Mouse (Mus musculus): Measurements from ENCODE around the gene Ascl3. TPM values are rescaled to one million over a fixed set of nuclear protein-coding genes. Genes with fewer than 3 reads are reported as not detected.

The Ascl3 gene
- polyA plus RNA-seq, 2 experiments from 2014 or later, result not detected

GRCm38 (mm10) chr7:109708961-109709382, 22.6 kb downstream of the Ascl3 start:
- no peak for ATAC-seq

DNA sequence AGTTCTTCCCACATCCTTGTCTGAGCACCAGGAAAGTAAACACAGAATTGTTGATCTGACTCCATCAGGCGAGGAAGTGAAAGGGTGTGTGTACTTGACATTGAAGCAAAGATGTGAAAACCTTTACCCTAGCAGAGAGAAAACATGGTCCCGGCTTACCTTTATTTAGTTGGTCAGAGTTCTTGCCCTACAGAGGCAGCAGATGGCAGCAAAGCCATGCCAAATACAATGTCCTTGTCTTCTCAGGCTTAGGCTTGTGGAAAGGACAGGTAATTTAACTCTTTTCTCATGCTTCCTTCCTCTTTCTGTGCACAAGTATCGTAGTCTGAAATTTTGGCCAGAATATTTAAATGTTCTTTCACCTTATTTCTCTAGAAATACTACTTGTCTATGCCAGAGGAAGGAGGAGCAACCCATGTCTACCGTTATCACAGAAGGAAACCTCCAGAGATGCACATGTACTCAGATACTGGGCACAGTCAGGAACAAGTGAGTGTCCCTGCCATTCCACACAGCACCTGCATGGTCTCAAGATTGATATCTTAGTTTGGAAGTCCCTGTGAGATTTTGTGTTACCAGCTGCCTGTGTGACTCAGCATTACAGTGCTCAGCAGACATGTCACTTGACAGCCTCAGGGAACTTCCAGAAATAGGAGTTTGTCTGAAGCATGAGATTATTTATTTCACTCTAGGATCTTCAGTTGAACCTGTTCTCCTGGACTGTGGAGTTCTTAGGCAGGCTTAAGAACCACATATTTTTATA, 24.3 kb downstream of the Ascl3 start:
- peak; percentile 55 for ATAC-seq

GRCm38 (mm10) chr7:109704461-109704860, 27.1 kb downstream of the Ascl3 start:
- no peak for ATAC-seq

DNA sequence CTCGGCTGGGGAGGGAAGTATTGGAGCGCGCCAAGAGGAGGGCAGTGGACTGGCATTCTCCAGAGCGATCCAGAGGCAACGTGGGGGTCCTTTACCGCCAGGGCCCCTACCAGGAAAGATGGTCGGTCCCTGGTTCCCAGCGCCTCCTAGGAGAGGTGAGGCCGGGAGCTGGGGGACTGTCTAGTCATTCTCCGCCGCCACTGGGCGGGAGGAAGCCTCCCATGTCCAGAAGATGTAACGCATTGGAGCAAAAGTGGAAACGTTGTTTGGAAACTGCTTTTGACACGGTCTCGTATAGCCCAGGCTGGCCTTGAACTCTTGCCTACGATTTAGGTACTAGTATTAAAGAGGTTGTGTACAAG, 27.5 kb downstream of the Ascl3 start:
- no peak for ATAC-seq

DNA sequence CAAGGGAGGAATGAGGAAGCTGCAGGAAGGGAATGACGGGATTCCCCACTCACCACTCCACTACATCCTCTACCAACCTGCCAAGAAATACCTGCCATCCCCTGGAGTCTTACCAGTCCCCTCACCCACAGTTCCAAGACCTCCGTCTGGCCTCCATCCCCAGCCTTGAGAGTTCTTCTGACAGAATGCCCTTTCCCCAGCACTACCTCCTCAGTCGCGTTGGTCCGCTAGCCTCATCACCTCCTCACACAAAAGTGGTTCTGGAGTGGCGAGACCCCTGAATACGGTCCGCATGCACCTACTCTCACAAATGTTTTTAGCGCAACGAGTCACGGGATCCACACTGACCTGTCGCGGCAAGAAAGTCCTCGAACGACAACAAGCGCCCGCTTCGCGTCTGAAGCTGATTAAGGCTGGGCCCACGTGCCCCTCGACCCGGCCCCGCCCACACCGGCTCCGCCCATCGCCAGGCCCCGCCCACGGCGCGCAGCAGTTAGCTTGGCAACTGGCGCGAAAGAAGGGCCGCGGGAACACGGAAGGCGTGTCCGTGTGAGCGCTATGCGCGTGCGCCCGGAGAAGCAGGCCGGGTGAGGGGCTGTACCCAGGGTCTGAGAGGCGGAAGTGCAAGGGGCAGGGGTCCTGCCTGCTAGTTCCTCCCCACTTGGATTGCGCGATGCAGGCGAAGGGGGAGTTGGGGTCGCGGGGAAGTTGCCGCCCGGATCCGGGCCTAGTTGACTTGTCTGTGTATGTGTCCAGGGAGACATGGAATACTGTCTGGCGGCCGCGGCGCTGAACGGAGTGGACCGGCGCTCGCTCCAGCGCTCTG, 28.1 kb downstream of the Ascl3 start, which contains the start of the genes St5 and Akip1:
St5 (minus strand) TSS at position 416 of the 826 bp plus-strand sequence.
Akip1 (plus strand) TSS at position 501 of the 826 bp plus-strand sequence.
- peak; percentile 93 for ATAC-seq

GRCm38 (mm10) chr7:109702721-109703120, 28.8 kb downstream of the Ascl3 start:
- ATAC-seq, result no peak

GRCm38 (mm10) chr7:109700213-109700612, 31.3 kb downstream of the Ascl3 start:
- no peak for ATAC-seq

DNA sequence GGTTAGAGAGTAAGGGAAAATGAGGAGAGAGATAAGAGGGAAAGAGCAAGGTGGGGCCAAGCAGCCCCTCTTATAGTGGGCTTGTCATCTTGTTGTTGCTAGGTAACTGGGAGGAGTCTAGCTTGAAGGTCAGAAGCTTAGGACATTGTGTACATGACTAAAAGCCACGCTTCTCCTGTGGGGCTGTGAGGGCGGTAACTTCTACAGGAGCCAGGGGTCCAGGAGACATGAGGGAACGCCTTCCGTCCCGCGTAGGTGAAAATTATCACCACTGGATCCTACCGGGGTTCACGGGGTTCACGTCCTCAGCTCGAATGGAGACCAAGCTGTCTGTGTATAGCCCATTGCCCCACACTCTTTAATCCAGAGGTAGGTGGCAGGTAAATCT, 36.2 kb downstream of the Ascl3 start:
- ATAC-seq, result no peak

- ATAC-seq, result no peak
Measured at GRCm38 (mm10) chr7:109694576-109695338, 36.8 kb downstream of the Ascl3 start.

- no peak for ATAC-seq
Measured at GRCm38 (mm10) chr7:109690961-109691360, 40.6 kb downstream of the Ascl3 start.

- ATAC-seq, result no peak
Measured at GRCm38 (mm10) chr7:109690101-109690500, 41.4 kb downstream of the Ascl3 start.

GRCm38 (mm10) chr7:109686585-109687128, 44.9 kb downstream of the Ascl3 start:
- ATAC-seq, result no peak

GRCm38 (mm10) chr7:109680879-109681278, 50.6 kb downstream of the Ascl3 start:
- ATAC-seq, result no peak

GRCm38 (mm10) chr7:109680284-109680683, 51.2 kb downstream of the Ascl3 start:
- no peak for ATAC-seq

Other genes with a start within 250 kb of the Ascl3 start
- not detected for gene Trim66, start 223.6 kb downstream of the Ascl3 start, polyA plus RNA-seq (2017; shearing (Covaris generic))
- gene Rpl27a, start 212.6 kb downstream of the Ascl3 start, polyA plus RNA-seq (2017; shearing (Covaris generic)), result 100 to 1,000 TPM; 252 to 318 TPM
- 1 to 10 TPM; 1.3 to 1.7 TPM for gene St5, start 28.1 kb downstream of the Ascl3 start, polyA plus RNA-seq (2017; shearing (Covaris generic))
- 10 to 100 TPM; 25.5 to 35.6 TPM for gene Akip1, start 28.0 kb downstream of the Ascl3 start, polyA plus RNA-seq (2017; shearing (Covaris generic))
- under 1 TPM in 1 of 2 experiments, not detected in 1; 0.26 TPM for gene BC051019, start 7.9 kb downstream of the Ascl3 start, polyA plus RNA-seq (2017; shearing (Covaris generic))
- 100 to 1,000 TPM; 118 to 122 TPM for gene Tmem9b, start 21.1 kb upstream of the Ascl3 start, polyA plus RNA-seq (2017; shearing (Covaris generic))
- gene Nrip3, start 50.3 kb upstream of the Ascl3 start, polyA plus RNA-seq (2017; shearing (Covaris generic)), result under 1 TPM; 0.46 to 0.61 TPM
- gene Scube2, start 134.0 kb upstream of the Ascl3 start, polyA plus RNA-seq (2017; shearing (Covaris generic)), result under 1 TPM in 1 of 2 experiments, not detected in 1; 0.09 TPM
- 10 to 100 TPM; 29.7 to 34.8 TPM for gene Dennd5a, start 228.7 kb upstream of the Ascl3 start, polyA plus RNA-seq (2017; shearing (Covaris generic))